Mouse (Mus musculus): ENCODE data around the gene Ttc21a.

Ttc21a gene

GRCm38 (mm10) chr9:119976704-119977556, 39.5 kb downstream of the Ttc21a start:
- DNase-seq: no peak

GRCm38 (mm10) chr9:119977557-119978060, 40.2 kb downstream of the Ttc21a start:
- DNase-seq: no peak

GRCm38 (mm10) chr9:119978151-119978810, 40.9 kb downstream of the Ttc21a start:
- DNase-seq: no peak

- DNase-seq: no peak
These were observed 41.5 kb downstream of the Ttc21a start for GRCm38 (mm10) chr9:119978811-119979441.

GRCm38 (mm10) chr9:119979749-119980148, 42.3 kb downstream of the Ttc21a start:
- DNase-seq: no peak

- DNase-seq: no peak
These were observed 43.4 kb downstream of the Ttc21a start for GRCm38 (mm10) chr9:119980770-119981182.

GRCm38 (mm10) chr9:119981183-119982179, 44.1 kb downstream of the Ttc21a start:
- peak; percentile 84 for DNase-seq

- DNase-seq: peak; percentile 79
These were observed 44.9 kb downstream of the Ttc21a start for GRCm38 (mm10) chr9:119982241-119982811.

- peak; percentile 57 for DNase-seq
These were observed 45.6 kb downstream of the Ttc21a start for GRCm38 (mm10) chr9:119982956-119983551.

GRCm38 (mm10) chr9:119983585-119984535, 46.5 kb downstream of the Ttc21a start:
- peak; percentile 95 for DNase-seq

- no peak for DNase-seq
These were observed 47.2 kb downstream of the Ttc21a start, which contains the start of gene Csrnp1 for GRCm38 (mm10) chr9:119984536-119985011. Csrnp1 (minus strand) TSS chr9:119984658.

- no peak for DNase-seq
These were observed 48.6 kb downstream of the Ttc21a start for GRCm38 (mm10) chr9:119985881-119986574.

- DNase-seq: no peak
These were observed 50.9 kb downstream of the Ttc21a start for GRCm38 (mm10) chr9:119988304-119988703.

- no peak for DNase-seq
These were observed 53.9 kb downstream of the Ttc21a start for GRCm38 (mm10) chr9:119991310-119991709.

- no peak for DNase-seq
These were observed 55.9 kb downstream of the Ttc21a start for GRCm38 (mm10) chr9:119993092-119993844.

- no peak for DNase-seq
These were observed 56.8 kb downstream of the Ttc21a start for GRCm38 (mm10) chr9:119994207-119994606.

GRCm38 (mm10) chr9:119996080-119996479, 58.7 kb downstream of the Ttc21a start:
- DNase-seq: no peak

- no peak for DNase-seq
These were observed 61.4 kb downstream of the Ttc21a start for GRCm38 (mm10) chr9:119998776-119999175.
